Mouse (Mus musculus) neural tube, embryonic 12.5 days (tissue): ENCODE results near the gene Ifnl2. TPM values are rescaled to one million over a fixed set of nuclear protein-coding genes. Genes with fewer than 3 reads are reported as not detected.

Experiments
- ATAC-seq: fragments of 200-750 bp; cut with Nextera tagmentation; 2 replicates; pipeline ENCODE4 v1.8.0; 2017; ENCODE audit warnings: low read depth, mild to moderate bottlenecking, moderate TSS enrichment, moderate library complexity; ENCODE audit not compliant: low FRiP score
- H3K27ac ChIP-seq: fragments of 300-500 bp; sonication (generic); 2 replicates; pipeline ENCODE4 v1.5.1; 2016
- H3K27me3 ChIP-seq: fragments of 300-500 bp; sonication (generic); replicated peaks from 2 replicates; pipeline ENCODE4 v1.6.1; 2016; ENCODE audit warnings: mild to moderate bottlenecking
- H3K36me3 ChIP-seq: fragments of 300-500 bp; sonication (generic); 2 replicates; pipeline ENCODE4 v1.6.1; 2016; ENCODE audit warnings: mild to moderate bottlenecking
- H3K4me1 ChIP-seq: fragments of 300-500 bp; sonication (generic); 2 replicates; pipeline ENCODE4 v1.6.1; 2016
- H3K4me2 ChIP-seq: fragments of 300-500 bp; sonication (generic); replicated peaks from 2 replicates; pipeline ENCODE4 v1.6.1; 2016; ENCODE audit warnings: mild to moderate bottlenecking
- H3K4me3 ChIP-seq: fragments of 300-500 bp; sonication (generic); 2 replicates; pipeline ENCODE4 v1.5.1; 2016
- H3K9ac ChIP-seq: fragments of 300-500 bp; sonication (generic); 2 replicates; pipeline ENCODE4 v1.6.1; 2016; ENCODE audit warnings: mild to moderate bottlenecking
- H3K9me3 ChIP-seq: fragments of 300-500 bp; sonication (generic); 2 replicates; pipeline ENCODE4 v1.6.1; 2016; ENCODE audit warnings: mild to moderate bottlenecking
- WGBS: fragments of 180-500 bp; shearing (Covaris S2); methylation state at CpG from one replicate; pipeline ENCODE4 v1.1.7; 2016; 5-methylcytosine and 5-hydroxymethylcytosine counted together
- polyA plus RNA-seq: library from polyadenylated mRNA; unstranded; fragments of >200 nt; fragmentation: Nextera tagmentation; extraction: Ambion mirVana; gene quantifications from 2 replicates; pipeline ENCODE4 v1.2.1, GENCODE M21; 2016

Ifnl2 gene
- polyA plus RNA-seq, 1 experiment from 2014 or later: not detected

DNA sequence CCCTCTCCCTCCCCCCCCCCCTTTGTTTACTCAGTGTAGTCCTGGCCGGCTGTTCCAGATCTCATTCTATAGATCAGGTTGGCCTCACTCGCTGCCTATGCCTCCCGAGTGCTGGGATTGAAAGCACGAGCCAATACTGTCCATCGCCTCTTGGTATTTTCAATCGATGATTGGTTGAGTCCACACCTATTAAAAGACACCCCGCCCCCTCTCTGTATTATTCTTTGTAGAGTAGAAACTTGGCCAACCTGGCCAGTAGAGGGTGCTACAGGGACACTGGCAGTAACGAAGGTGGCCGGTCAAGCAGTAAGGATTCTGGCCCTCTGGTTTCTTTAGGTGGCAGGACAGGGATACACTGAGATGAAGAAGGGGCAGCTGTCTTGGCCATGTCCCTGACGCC, 19.8 kb downstream of the Ifnl2 start:
- peaks cover 6% of the 10 kb centered on the region; the same call in 1 of the 2 replicates for H3K4me1 ChIP-seq
- peaks cover 7% of the 10 kb centered on the region; the same call in 1 of the 2 replicates for H3K27me3 ChIP-seq
- H3K4me3 ChIP-seq: no peak overlapping the region
- WGBS: 3% methylated on average over 10 of the region's 10 CpGs
- H3K27ac ChIP-seq: no peak overlapping the region
- ATAC-seq: no peak
- peak overlapping the region; percentile 12; the same call in 1 of the 2 replicates for H3K4me2 ChIP-seq
- H3K36me3 ChIP-seq: no peaks in the 10 kb centered on the region
- no peaks in the 10 kb centered on the region for H3K9me3 ChIP-seq
- no peak overlapping the region for H3K9ac ChIP-seq

DNA sequence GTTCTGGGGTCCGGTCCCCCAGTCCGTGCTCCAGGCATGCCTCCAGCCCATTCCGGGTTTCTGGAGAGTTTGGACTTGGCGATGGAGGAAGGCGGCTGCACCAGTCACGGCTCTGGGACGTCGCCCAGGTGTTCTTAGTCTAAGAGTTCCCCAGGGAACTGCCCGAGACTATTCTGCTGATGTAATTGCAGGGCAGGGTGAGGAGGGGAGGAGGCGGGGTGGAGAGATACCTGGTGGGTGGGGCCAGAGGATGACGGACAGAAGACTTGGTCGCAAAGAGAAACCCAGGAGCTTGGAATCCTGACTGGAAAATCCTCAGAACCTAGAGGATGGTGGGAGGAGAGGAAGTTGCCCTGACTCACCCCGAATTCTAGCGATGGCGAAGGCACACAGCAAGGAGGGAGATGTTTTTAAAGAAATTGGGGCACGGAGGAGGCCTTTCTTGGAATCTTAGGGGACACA, 22.2 kb downstream of the Ifnl2 start:
- Histone ChIP-seq H3K27ac (no peak overlapping the region), H3K4me1 (peaks cover 6% of the 10 kb centered on the region; the same call in 1 of the 2 replicates), H3K36me3 (no peaks in the 10 kb centered on the region), H3K27me3 (peaks cover 7% of the 10 kb centered on the region; the same call in 1 of the 2 replicates), H3K4me3 (no peak overlapping the region), H3K9ac (no peak overlapping the region), H3K4me2 (peak overlapping the region; percentile 39), H3K9me3 (no peaks in the 10 kb centered on the region)
- no peak for ATAC-seq
- 3% methylated on average over 16 of the region's 16 CpGs for WGBS

DNA sequence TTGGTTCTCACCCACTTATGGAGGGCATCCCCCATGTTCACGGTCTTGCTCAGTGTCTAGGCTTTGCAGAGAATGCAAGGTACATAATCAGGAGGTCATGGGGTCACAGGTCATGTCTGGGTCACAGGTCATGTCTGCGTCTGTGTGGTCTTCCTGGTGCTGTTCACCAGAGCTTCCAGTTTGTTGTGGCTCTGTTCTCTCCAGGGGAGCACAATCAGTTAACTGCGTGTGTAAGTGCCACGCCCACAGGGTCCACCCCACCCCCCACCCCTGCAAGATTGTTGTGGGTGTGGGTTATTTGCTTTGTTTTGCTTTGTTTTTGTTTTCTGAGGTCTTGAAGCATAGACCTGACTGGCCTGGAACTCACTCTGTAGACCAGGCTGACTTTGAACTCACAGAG, 26.1 kb downstream of the Ifnl2 start:
- peaks cover 7% of the 10 kb centered on the region; the same call in 1 of the 2 replicates for H3K27me3 ChIP-seq
- ATAC-seq: no peak
- H3K27ac ChIP-seq: no peak overlapping the region
- 13% methylated on average over 4 of the region's 4 CpGs for WGBS
- no peak overlapping the region for H3K4me3 ChIP-seq
- no peaks in the 10 kb centered on the region for H3K9me3 ChIP-seq
- H3K4me2 ChIP-seq: no peak overlapping the region
- peaks cover 6% of the 10 kb centered on the region; the same call in 1 of the 2 replicates for H3K4me1 ChIP-seq
- no peaks in the 10 kb centered on the region for H3K36me3 ChIP-seq
- H3K9ac ChIP-seq: no peak overlapping the region

DNA sequence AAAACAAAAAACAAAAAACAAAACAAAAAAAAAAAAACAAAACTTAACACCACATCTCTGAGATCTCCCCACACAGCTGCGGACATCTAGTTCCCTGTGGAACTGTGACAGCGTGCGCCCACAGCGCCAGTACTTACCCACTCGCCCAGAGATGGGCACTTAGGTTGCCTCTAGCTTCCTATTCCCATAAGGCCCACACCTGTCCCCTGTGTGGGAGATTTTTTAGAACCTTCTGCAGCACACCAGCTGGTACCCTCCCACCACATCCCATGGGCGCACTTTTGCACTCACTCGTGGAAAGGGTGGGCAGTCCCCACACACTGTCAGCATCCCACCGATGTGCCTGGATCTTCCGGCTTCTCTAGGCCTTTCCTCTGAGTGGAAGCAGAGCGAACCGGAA, 27.4 kb downstream of the Ifnl2 start:
- Histone ChIP-seq H3K36me3 (no peaks in the 10 kb centered on the region), H3K27ac (no peak overlapping the region), H3K27me3 (peaks cover 3% of the 10 kb centered on the region; the same call in 1 of the 2 replicates), H3K4me2 (no peak overlapping the region), H3K4me1 (peaks cover under 1% of the 10 kb centered on the region; the same call in 1 of the 2 replicates), H3K9ac (no peak overlapping the region), H3K4me3 (no peak overlapping the region), H3K9me3 (no peaks in the 10 kb centered on the region)
- WGBS: 86% methylated on average over 11 of the region's 11 CpGs
- ATAC-seq: no peak

DNA sequence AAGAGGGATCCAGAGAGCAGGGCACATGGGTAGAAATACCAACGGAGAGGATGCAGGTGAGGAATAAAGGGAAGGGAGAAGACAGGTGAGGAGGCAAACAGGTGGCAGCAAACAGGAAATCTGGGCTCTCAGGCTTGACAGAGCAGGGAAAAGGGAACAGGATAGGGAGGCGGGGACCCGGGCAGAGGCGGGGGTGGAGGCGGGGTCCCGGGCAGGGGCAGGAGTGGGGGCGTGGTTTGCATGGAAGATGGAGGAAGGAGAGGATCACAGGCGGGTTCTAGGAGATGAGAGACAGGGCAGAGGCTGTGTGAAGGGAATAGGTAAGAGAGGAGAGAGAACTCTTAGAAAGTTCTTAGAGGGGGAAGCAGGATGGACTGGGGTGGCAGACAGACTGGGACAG, 31.4 kb downstream of the Ifnl2 start:
- Histone ChIP-seq H3K9ac (no peak overlapping the region), H3K36me3 (no peaks in the 10 kb centered on the region), H3K27me3 (no peaks in the 10 kb centered on the region), H3K27ac (no peak overlapping the region), H3K9me3 (no peaks in the 10 kb centered on the region), H3K4me1 (no peaks in the 10 kb centered on the region), H3K4me2 (no peak overlapping the region), H3K4me3 (no peak overlapping the region)
- 10% methylated on average over 8 of the region's 8 CpGs for WGBS
- no peak for ATAC-seq

DNA sequence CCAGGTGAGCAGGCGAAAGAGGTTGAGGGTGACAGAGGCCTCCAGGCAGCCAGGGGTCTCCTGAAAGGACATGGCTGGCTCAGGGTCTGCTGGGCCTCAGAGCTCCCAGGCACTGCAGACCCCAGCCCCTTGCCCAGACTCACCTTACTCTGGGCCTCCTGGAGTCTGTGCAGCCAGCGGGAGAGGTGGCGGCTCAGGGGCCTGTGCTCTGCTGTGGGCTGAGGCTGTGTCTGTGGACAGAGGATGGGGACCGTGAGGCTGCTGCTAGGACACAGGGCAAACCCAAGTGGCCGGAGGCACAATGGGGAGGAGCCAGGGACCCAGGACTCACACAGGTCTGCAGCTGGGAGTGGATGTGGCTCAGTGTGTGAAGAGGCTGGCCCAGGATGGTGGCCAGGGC, 32.9 kb downstream of the Ifnl2 start:
- H3K9me3 ChIP-seq: no peaks in the 10 kb centered on the region
- no peak for ATAC-seq
- no peak overlapping the region for H3K9ac ChIP-seq
- H3K4me2 ChIP-seq: no peak overlapping the region
- H3K4me3 ChIP-seq: no peak overlapping the region
- H3K36me3 ChIP-seq: no peaks in the 10 kb centered on the region
- H3K4me1 ChIP-seq: no peaks in the 10 kb centered on the region
- no peaks in the 10 kb centered on the region for H3K27me3 ChIP-seq
- 85% methylated on average over 5 of the region's 5 CpGs for WGBS
- H3K27ac ChIP-seq: no peak overlapping the region

DNA sequence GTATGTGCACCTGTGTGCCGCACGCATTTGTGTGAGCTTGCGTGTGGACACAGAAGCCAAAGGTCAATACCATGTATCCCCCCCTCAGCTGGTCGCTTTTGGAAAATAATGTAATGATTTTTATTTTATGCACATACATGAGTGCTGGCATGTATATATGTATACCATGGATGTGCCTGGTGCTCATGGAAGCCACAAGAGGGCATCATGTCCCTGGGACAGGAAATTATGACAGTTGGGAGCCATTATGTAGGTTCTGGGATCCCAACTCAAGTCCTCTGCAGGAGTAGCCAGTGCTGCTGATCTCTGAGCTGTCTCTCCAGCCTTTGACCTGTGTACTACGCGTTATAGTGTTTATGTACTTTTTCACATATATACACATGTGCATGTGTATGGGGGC, 34.1 kb downstream of the Ifnl2 start:
- H3K27me3 ChIP-seq: no peaks in the 10 kb centered on the region
- H3K9me3 ChIP-seq: no peaks in the 10 kb centered on the region
- 90% methylated on average over 6 of the region's 6 CpGs for WGBS
- H3K27ac ChIP-seq: no peak overlapping the region
- no peak for ATAC-seq
- no peaks in the 10 kb centered on the region for H3K4me1 ChIP-seq
- no peaks in the 10 kb centered on the region for H3K36me3 ChIP-seq
- H3K4me3 ChIP-seq: no peak overlapping the region
- no peak overlapping the region for H3K9ac ChIP-seq
- H3K4me2 ChIP-seq: no peak overlapping the region

DNA sequence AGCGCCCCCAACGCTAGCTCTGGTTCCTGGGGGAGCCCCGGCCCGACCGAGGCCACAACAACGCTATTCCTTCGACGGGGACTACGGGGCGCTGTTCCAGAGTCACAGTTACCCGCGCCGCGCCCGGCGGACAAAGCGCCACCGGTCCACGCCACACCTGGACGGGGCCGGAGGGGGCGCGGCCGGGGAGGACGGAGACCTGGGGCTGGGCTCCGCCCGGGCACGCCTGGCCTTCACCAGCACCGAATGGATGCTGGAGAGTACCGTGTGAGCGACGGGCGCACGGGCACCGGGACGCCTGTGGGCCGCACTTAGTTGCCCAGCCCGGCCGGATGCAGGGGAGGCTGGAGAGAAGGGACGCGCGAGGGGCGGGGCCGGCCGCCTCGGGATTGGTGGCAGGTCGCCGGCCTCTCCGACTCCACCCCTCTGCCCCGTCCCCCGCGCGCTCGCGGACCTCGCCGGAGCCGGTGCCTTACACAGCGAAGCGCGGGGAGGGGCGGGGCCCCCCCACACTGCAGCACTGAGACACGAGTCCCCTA, 43.0 kb downstream of the Ifnl2 start:
- H3K27me3 ChIP-seq: peaks cover 27% of the 10 kb centered on the region
- H3K9ac ChIP-seq: peak overlapping the region; percentile 60
- no peaks in the 10 kb centered on the region for H3K9me3 ChIP-seq
- H3K4me2 ChIP-seq: peak overlapping the region; percentile 81
- H3K4me1 ChIP-seq: peaks cover 14% of the 10 kb centered on the region; the same call in 1 of the 2 replicates
- peaks cover 7% of the 10 kb centered on the region for H3K36me3 ChIP-seq
- H3K27ac ChIP-seq: no peak overlapping the region
- 1% methylated on average over 63 of the region's 63 CpGs for WGBS
- H3K4me3 ChIP-seq: peak overlapping the region; percentile 47
- ATAC-seq: peak; percentile 76

DNA sequence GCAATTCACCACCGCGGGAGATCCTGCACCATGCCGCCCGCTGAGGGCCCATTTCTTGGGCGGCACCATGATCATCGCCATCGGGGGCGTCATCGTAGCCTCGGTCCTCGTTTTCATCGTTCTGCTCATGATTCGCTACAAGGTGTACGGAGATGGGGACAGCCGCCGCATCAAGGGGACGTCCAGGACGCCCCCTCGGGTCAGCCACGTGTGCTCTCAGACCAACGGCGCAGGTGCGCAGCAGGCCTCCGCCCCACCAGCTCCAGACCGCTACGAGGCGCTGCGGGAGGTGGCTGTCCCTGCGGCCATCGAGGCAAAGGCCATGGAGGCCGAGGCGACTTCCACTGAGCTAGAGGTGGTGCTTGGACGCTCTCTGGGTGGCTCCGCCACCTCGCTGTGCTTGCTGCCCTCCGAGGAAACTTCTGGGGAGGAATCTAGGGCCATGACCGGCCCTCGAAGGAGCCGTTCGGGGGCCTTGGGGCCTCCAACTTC, 43.5 kb downstream of the Ifnl2 start:
- Histone ChIP-seq H3K9me3 (no peaks in the 10 kb centered on the region), H3K4me3 (peak overlapping the region; percentile 47), H3K4me1 (peaks cover 14% of the 10 kb centered on the region; the same call in 1 of the 2 replicates), H3K27me3 (peaks cover 27% of the 10 kb centered on the region), H3K36me3 (peaks cover 10% of the 10 kb centered on the region), H3K9ac (peak overlapping the region; percentile 60), H3K4me2 (peak overlapping the region; percentile 81), H3K27ac (no peak overlapping the region)
- WGBS: 16% methylated on average over 40 of the region's 40 CpGs
- ATAC-seq: peak; percentile 17; the same call in 1 of the 2 replicates

DNA sequence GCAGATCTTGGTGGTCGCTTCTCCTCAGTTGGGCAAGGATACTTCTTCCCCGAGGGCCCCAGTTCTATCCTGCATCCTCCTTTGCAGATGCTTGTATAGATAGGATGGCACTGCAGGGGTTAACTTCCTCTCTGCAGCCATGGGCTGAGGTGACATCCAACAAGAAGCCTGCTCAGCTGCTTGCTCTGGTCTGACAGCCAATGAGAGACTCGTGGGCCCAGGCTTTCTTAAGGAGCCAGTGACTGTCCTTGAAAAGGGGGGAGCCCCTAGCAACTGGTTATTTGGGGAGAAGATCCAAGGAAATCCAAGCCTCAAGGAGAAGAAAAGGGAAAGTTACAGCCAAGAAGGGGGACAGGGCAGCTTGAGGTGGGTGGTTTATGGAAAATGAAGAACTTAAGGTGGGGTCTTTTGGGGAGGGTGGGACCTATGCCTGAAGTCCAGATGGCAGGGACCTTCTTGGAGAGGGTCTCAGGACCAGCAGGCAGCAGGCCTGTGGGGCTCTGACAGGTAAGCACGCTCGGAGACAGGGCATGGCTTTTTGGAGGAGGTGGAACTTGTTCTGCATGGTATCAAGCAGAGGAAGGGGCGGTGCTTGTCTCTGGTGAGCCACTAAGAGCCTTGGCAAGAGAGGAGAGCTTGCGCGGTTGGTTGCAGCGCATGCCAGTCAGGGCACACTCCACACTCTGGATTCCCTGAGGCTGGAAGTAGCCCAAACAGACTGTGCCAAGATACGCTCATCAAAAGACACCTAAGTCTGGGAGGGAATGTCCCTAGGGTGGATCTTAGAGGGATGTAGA, 45.6 kb downstream of the Ifnl2 start:
- H3K9me3 ChIP-seq: no peaks in the 10 kb centered on the region
- peaks cover 30% of the 10 kb centered on the region for H3K36me3 ChIP-seq
- no peak overlapping the region for H3K27ac ChIP-seq
- peak overlapping the region; percentile 24; the same call in 1 of the 2 replicates for H3K4me2 ChIP-seq
- no peak overlapping the region for H3K4me3 ChIP-seq
- ATAC-seq: no peak
- peaks cover 14% of the 10 kb centered on the region; the same call in 1 of the 2 replicates for H3K4me1 ChIP-seq
- no peak overlapping the region for H3K9ac ChIP-seq
- WGBS: 66% methylated on average over 10 of the region's 10 CpGs
- H3K27me3 ChIP-seq: peaks cover 27% of the 10 kb centered on the region

DNA sequence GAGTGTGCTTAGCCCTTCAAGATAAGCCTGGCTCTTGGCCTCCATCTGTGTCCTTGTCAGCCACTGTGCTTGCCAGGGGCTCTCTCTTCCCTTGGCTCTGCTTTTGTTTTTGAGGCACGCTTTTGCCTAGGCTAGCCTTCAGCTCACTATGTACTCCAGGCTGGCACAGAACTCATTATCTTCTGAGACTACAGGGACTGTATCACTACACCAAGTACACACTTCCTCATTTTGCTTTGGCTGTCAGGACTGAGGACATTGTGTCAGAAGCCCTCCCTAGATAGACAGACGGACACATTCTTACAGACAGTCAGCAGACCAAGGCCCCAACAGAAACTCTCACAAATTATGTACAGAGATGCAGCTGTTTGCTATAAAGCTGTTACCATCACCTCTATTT, 47.5 kb downstream of the Ifnl2 start:
- Histone ChIP-seq H3K9me3 (no peaks in the 10 kb centered on the region), H3K9ac (no peak overlapping the region), H3K27me3 (peaks cover 22% of the 10 kb centered on the region), H3K4me2 (no peak overlapping the region), H3K4me1 (peaks cover 14% of the 10 kb centered on the region; the same call in 1 of the 2 replicates), H3K36me3 (peaks cover 48% of the 10 kb centered on the region), H3K27ac (no peak overlapping the region), H3K4me3 (no peak overlapping the region)
- WGBS: 93% methylated on average over 2 of the region's 2 CpGs
- ATAC-seq: no peak

DNA sequence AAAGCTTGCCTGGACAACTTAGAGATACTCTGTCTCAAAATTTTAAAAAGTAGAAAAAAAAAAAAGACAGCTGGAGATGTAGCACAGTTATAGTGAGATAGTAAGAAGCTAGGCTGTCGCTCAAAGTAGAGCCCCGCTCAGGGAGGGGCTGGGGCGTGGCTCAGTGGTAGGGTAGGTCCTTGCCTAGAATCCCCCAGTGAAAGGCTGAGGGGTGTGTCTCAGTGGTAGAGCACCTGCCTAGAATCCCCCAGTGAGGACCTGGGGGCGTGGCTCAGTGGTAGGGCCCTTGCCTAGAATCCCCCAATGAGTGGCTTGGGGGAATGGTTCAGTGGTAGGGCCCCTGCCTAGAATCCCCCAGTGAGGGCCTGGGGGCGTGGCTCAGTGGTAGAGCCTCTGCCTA, 49.9 kb downstream of the Ifnl2 start:
- Histone ChIP-seq H3K4me3 (no peak overlapping the region), H3K4me1 (no peaks in the 10 kb centered on the region), H3K36me3 (peaks cover 64% of the 10 kb centered on the region), H3K27me3 (no peaks in the 10 kb centered on the region), H3K4me2 (no peak overlapping the region), H3K27ac (no peak overlapping the region), H3K9me3 (no peaks in the 10 kb centered on the region), H3K9ac (no peak overlapping the region)
- ATAC-seq: no peak
- 90% methylated on average over 5 of the region's 5 CpGs for WGBS
